Mouse (Mus musculus) urinary bladder, postnatal 4 days (tissue): ENCODE measurements around the gene Klk9.

Source experiments
- DNase-seq, 2 experiments: peaks; one replicate each; pipeline ENCODE4 v3.0.0; 2021 to 2022; ENCODE audit warnings: low spot score in 2 of 2

Klk9 gene

DNA sequence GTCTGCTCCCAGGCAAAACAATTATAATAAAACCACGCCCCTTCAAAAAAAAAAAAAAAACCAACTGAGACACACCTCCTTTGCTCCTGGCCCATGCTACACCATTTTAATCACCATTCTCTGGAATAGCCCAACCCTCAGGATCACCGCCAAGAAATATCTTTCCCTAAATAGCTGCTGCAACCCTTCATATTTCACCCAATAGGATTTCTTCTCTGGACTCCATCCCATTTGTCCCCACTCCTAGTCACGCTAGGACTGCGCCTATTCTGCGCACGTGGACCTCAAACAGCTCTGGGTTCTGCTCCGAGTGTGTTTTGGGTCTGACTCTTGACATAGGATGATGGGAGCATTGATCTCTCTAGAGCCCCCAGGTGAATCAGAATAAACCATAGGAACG lies 4.7 kb downstream of the Klk9 start:
- DNase-seq = no peak

GRCm38 (mm10) chr7:43797333-43797769 lies 5.7 kb downstream of the Klk9 start, which contains the start of gene Klk8:
Gene Klk8 (plus strand): TSS chr7:43797577.
- no peak for DNase-seq

DNA sequence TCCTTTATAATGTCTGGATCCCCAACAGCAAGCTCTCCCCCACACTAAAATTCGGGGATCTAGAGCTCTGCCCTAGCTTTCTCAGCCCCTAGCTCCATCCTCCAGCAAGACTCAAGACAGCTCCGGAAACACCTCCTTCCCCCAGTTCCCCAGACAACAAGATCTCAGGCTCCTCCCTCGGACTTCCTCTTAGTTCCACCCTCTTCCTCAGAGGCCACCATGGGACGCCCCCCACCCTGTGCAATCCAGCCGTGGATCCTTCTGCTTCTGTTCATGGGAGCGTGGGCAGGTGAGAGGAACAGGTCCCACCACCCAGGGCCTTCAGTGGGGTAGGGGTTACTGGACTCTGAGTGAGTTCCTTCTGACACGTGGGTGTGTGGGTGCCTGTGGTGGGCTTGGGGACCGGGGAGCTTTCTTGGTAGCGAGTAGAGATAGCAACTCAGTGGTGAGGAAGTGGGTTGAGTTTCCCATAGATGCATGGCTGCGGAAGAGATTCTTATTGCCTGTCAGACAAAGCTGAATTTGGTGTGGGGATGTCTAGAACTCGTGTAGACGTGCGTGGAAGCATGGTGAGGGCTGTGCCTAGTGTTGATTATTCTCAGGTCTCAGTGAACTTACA lies 6.3 kb downstream of the Klk9 start:
- no peak for DNase-seq

- DNase-seq = no peak
Observed at GRCm38 (mm10) chr7:43799876-43800275, 8.2 kb downstream of the Klk9 start.

- DNase-seq = no peak
Observed at GRCm38 (mm10) chr7:43810994-43811393, 19.3 kb downstream of the Klk9 start, which contains the start of gene Klk7. Gene Klk7 (plus strand): TSS chr7:43811294.

- peak in 1 of 2 experiments; percentile 53 for DNase-seq
Observed at GRCm38 (mm10) chr7:43815211-43815610, 23.5 kb downstream of the Klk9 start.

DNA sequence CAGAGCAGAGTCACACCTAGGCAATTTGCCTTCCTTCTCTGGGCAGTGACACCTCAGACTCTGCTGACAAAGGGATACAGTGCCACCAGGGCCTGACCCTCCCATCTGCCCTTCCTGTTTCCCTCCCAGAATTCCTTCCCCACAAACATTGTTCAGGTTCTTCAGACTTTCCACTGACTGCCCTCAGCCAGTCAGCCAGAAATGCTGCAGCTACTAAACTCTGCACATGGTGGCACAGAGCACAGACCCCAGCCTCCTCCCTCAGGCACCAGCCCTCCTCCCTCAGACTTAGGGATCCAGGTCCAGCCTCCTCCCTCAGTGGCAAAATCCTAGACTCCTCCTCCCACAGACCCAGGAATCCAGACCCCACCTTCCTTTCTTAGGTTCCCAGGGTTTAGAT lies 25.1 kb downstream of the Klk9 start:
- peak in 1 of 2 experiments; percentile 47 for DNase-seq

GRCm38 (mm10) chr7:43821581-43821980 lies 29.9 kb downstream of the Klk9 start:
- peak in 1 of 2 experiments; percentile 52 for DNase-seq

- DNase-seq = peak in 1 of 2 experiments; percentile 47
Observed at GRCm38 (mm10) chr7:43824199-43824598, 32.5 kb downstream of the Klk9 start, which contains the start of gene Klk6. Gene Klk6 (plus strand): TSS chr7:43824499.

GRCm38 (mm10) chr7:43826056-43826455 lies 34.4 kb downstream of the Klk9 start:
- DNase-seq = peak in 1 of 2 experiments; percentile 44

GRCm38 (mm10) chr7:43827706-43828105 lies 36.0 kb downstream of the Klk9 start:
- peak in 1 of 2 experiments; percentile 26 for DNase-seq

DNA sequence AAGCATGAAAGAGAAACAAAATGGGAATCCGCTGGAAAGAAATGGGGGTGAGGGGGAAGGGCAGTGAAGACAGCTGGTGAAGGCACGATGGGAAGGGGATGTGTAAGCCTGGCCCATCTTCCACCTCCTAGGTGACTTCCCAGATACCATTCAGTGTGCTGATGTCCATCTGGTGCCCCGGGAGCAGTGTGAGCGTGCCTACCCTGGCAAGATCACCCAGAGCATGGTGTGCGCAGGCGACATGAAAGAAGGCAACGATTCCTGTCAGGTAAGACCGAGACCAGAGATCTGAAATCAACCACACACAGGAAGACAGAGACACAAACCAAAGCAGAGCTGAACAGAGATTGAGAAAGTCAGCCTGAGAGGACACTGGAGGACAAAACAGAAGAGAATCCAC lies 37.3 kb downstream of the Klk9 start:
- DNase-seq = peak in 1 of 2 experiments; percentile 48

DNA sequence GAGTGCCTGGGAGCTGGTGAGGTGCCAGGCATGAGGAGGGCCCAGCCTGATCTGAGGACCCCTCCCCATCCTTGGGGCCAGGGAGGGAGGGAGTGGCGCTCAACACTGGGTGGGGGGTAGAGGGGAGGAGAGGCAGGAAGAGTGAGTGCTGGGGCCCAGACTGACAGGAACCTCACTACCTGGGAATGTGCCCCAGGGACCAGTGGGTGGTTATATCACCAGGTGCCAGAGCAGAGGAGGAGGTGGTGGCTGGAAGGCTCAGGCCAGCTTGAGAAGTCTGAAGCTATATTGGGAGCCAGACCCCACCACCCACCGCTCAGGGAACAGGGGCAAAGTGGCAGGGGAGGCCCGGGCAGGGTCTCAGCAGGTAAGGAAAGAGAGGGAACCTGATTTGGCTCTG lies 50.0 kb downstream of the Klk9 start, which contains the start of gene Klk5:
TSS of gene Klk5 (plus strand) at position 271 of the 400 bp plus-strand sequence.
- peak in 1 of 2 experiments; percentile 56 for DNase-seq

GRCm38 (mm10) chr7:43843801-43844200 lies 52.1 kb downstream of the Klk9 start:
- DNase-seq = no peak
